Mouse (Mus musculus): Measurements from ENCODE around the gene Actl10. TPM values are rescaled to one million over a fixed set of nuclear protein-coding genes. Genes with fewer than 3 reads are reported as not detected.

The Actl10 gene
- total and polyA plus RNA-seq, 3 experiments = 0.35 to 0.79 TPM; not detected in 1

DNA sequence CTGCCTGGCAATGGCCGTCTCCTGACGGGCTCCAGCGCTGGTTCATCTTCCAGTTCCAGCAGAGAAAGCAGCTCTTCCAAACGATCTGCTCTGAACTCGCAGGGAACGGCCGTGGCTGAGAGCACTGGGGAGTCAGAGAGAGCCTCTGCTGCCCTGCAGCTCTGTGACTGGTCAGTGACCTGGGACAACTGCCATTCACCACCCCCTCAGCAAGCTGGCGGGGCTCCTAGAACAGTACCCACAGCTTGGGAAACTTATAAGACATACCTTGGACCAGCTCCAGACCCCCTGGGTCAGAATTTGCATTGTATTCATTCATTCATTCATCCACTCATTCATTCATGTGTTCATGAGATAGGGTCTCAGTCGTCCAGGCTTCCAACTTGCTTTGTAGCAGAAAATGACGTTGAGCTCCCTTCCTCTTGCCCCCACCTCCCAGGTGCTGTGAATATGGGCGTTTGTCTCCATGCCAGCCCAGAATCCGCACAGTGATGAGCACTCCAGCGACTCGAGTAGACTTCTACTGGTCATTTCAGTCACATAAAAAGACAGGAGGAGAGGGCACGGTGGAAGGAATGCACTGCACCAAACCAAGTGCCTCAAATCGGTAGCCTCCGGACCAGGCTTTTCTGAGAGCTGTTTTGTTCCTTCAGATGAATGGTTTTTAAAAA is 33.5 kb downstream of the Actl10 start:
- Histone ChIP-seq H3K9ac (ENCODE audit: control insufficient read depth, low read depth, low read length, poor library complexity, severe bottlenecking) (no peak overlapping the region), H3K27me3 (ENCODE audit: control insufficient read depth in 1 of 2, insufficient read depth in 2 of 2, low read length in 2 of 2) (no peaks in the 10 kb centered on the region), H3K4me1 (ENCODE audit: control insufficient read depth in 1 of 2, insufficient read depth in 2 of 2, low read length in 2 of 2) (peaks cover 12 to 16% of the 10 kb centered on the region in 2 experiments), H3K36me3 (ENCODE audit: control insufficient read depth in 1 of 2, insufficient read depth in 2 of 2, low read length in 2 of 2) (peaks cover 0 to 14% of the 10 kb centered on the region in 2 experiments; a peak in 2 of 4 replicates), H3K79me2 (ENCODE audit: control insufficient read depth, insufficient read depth, low read length, poor library complexity) (no peaks in the 10 kb centered on the region), H3K4me3 (ENCODE audit: control insufficient read depth in 1 of 2, insufficient read depth in 1 of 2, low read depth in 2 of 2, low read length in 2 of 2) (no peak overlapping the region), H3K27ac (ENCODE audit: control insufficient read depth, low read depth, low read length) (no peak overlapping the region), H3K9me3 (replicated peaks; ENCODE audit: insufficient read depth, low read length) (no peaks in the 10 kb centered on the region)
- no peak for TF ChIP-seq GABPA (IDR thresholded peaks at IDR 0.05; ENCODE audit: low read depth, low read length)
- no peak for TF ChIP-seq EP300 (IDR thresholded peaks at IDR 0.05; ENCODE audit: low read depth in 1 of 2, low read length in 2 of 2)
- TF ChIP-seq MAFK (IDR thresholded peaks at IDR 0.05; ENCODE audit: borderline replicate concordance, low read depth, low read length) = no peak
- no peak for TF ChIP-seq POLR2A (IDR thresholded peaks at IDR 0.05; ENCODE audit: control insufficient read depth in 1 of 2, insufficient read depth in 1 of 2, low read depth in 1 of 2, low read length in 2 of 2, poor library complexity in 1 of 2)
- TF ChIP-seq JUND (IDR thresholded peaks at IDR 0.05; ENCODE audit: low read depth, low read length) = no peak
- TF ChIP-seq CHD1 (IDR thresholded peaks at IDR 0.05; ENCODE audit: low read depth, low read length) = no peak
- TF ChIP-seq MXI1 (IDR thresholded peaks at IDR 0.05; ENCODE audit: low read depth, low read length) = no peak
- TF ChIP-seq MYC (IDR thresholded peaks at IDR 0.05; ENCODE audit: low read depth, low read length) = no peak
- TF ChIP-seq NRF1 (IDR thresholded peaks at IDR 0.05; ENCODE audit: insufficient read depth, low read depth, low read length, poor library complexity, severe bottlenecking) = no peak
- TF ChIP-seq E2F4 (IDR thresholded peaks at IDR 0.05; ENCODE audit: borderline replicate concordance, low read depth, low read length) = no peak
- no peak for TF ChIP-seq ZC3H11A (IDR thresholded peaks at IDR 0.05; ENCODE audit: low read depth, low read length)
- no peak for TF ChIP-seq POLR2AphosphoS2 (IDR thresholded peaks at IDR 0.05; ENCODE audit: low read length)
- TF ChIP-seq USF1 (IDR thresholded peaks at IDR 0.05; ENCODE audit: low read depth, low read length) = no peak
- no peak for TF ChIP-seq SIN3A (IDR thresholded peaks at IDR 0.05; ENCODE audit: low read length)
- no peak for TF ChIP-seq ELF1 (IDR thresholded peaks at IDR 0.05; ENCODE audit: low read depth, low read length)
- no peak for TF ChIP-seq ZNF384 (IDR thresholded peaks at IDR 0.05; ENCODE audit: low read depth, low read length)
- TF ChIP-seq MYB (IDR thresholded peaks at IDR 0.05; ENCODE audit: low read depth, low read length) = no peak
- no peak for TF ChIP-seq ZKSCAN1 (IDR thresholded peaks at IDR 0.05; ENCODE audit: low read depth, low read length)
- no peak for TF ChIP-seq CTCF (IDR thresholded peaks at IDR 0.05 in 2 of 3, conservative IDR thresholded peaks at IDR 0.05 in 1 of 3; ENCODE audit: control insufficient read depth in 1 of 3, insufficient read depth in 1 of 3, low read depth in 2 of 3, low read length in 3 of 3, poor library complexity in 1 of 3, severe bottlenecking in 1 of 3)
- no peak for DNase-seq (ENCODE audit: low read depth, low spot score)

DNA sequence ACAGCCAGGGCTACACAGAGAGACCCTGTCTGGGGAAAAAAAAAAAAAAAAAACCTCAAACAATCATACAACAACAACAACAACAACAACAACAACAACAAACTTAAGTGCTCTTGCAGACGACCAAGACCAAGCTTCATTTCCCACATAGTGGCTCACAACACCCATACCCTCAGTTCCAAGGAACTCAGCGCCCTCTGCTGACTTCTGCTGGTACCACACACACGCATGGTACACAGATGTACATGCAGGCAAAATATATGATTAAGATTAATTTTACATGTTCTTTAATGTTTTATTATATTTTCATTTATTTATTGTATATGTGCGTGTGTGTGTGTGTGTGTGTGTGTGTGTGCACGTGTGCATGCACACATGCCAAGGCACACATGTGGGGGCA is 34.8 kb downstream of the Actl10 start:
- Histone ChIP-seq H3K4me1 (ENCODE audit: control insufficient read depth in 1 of 2, insufficient read depth in 2 of 2, low read length in 2 of 2) (peaks cover 12 to 22% of the 10 kb centered on the region in 2 experiments), H3K27ac (ENCODE audit: control insufficient read depth, low read depth, low read length) (no peak overlapping the region), H3K27me3 (ENCODE audit: control insufficient read depth in 1 of 2, insufficient read depth in 2 of 2, low read length in 2 of 2) (no peaks in the 10 kb centered on the region), H3K9ac (ENCODE audit: control insufficient read depth, low read depth, low read length, poor library complexity, severe bottlenecking) (no peak overlapping the region), H3K9me3 (replicated peaks; ENCODE audit: insufficient read depth, low read length) (no peaks in the 10 kb centered on the region), H3K36me3 (ENCODE audit: control insufficient read depth in 1 of 2, insufficient read depth in 2 of 2, low read length in 2 of 2) (peaks cover 0 to 14% of the 10 kb centered on the region in 2 experiments; a peak in 2 of 4 replicates), H3K4me3 (ENCODE audit: control insufficient read depth in 1 of 2, insufficient read depth in 1 of 2, low read depth in 2 of 2, low read length in 2 of 2) (no peak overlapping the region), H3K79me2 (ENCODE audit: control insufficient read depth, insufficient read depth, low read length, poor library complexity) (no peaks in the 10 kb centered on the region)
- DNase-seq (ENCODE audit: low read depth, low spot score) = peak; percentile 76
- TF ChIP-seq CTCF (IDR thresholded peaks at IDR 0.05 in 2 of 3, conservative IDR thresholded peaks at IDR 0.05 in 1 of 3; ENCODE audit: control insufficient read depth in 1 of 3, insufficient read depth in 1 of 3, low read depth in 2 of 3, low read length in 3 of 3, poor library complexity in 1 of 3, severe bottlenecking in 1 of 3) = peak; percentile 51 to 80 (median 73)
- no peak for TF ChIP-seq CHD2 (IDR thresholded peaks at IDR 0.05; ENCODE audit: low read length)
- no peak for TF ChIP-seq POLR2AphosphoS5 (IDR thresholded peaks at IDR 0.05; ENCODE audit: borderline replicate concordance, low read depth, low read length)
- no peak for TF ChIP-seq USF2 (IDR thresholded peaks at IDR 0.05; ENCODE audit: borderline replicate concordance in 1 of 2, insufficient read depth in 1 of 2, low read depth in 1 of 2, low read length in 2 of 2)
- no peak for TF ChIP-seq ZMIZ1 (IDR thresholded peaks at IDR 0.05; ENCODE audit: low read depth, low read length)
- TF ChIP-seq MAX (IDR thresholded peaks at IDR 0.05; ENCODE audit: low read length) = no peak
- TF ChIP-seq TCF12 (IDR thresholded peaks at IDR 0.05; ENCODE audit: low read depth, low read length) = no peak
- no peak for TF ChIP-seq ZKSCAN1 (IDR thresholded peaks at IDR 0.05; ENCODE audit: low read depth, low read length)
- TF ChIP-seq RAD21 (IDR thresholded peaks at IDR 0.05; ENCODE audit: low read depth, low read length) = peak; percentile 71
- TF ChIP-seq SMC3 (IDR thresholded peaks at IDR 0.05; ENCODE audit: low read depth, low read length) = peak; percentile 71
- TF ChIP-seq ZC3H11A (IDR thresholded peaks at IDR 0.05; ENCODE audit: low read depth, low read length) = peak; percentile 53

All from MEL (cell line).